Mouse (Mus musculus) R1 (cell line): Measurements from ENCODE around the gene Abhd6.

ENCODE experiments used
- DNase-seq: peaks from one replicate; pipeline ENCODE4 v3.0.0-alpha.2; 2018; ENCODE audit warnings: low read depth, low spot score

The Abhd6 gene

GRCm38 (mm10) chr14:8062076-8062475 is 59.4 kb downstream of the Abhd6 start:
- DNase-seq, result peak; percentile 86

- DNase-seq, result no peak
These were observed 60.0 kb downstream of the Abhd6 start for GRCm38 (mm10) chr14:8062537-8063301.

- DNase-seq, result no peak
These were observed 61.4 kb downstream of the Abhd6 start for GRCm38 (mm10) chr14:8063835-8064785.

- peak; percentile 98 for DNase-seq
These were observed 77.5 kb downstream of the Abhd6 start, which contains the start of gene Rpp14 for GRCm38 (mm10) chr14:8080165-8080679. Gene Rpp14 (plus strand): TSS chr14:8080367.

- peak; percentile 64 for DNase-seq
These were observed 78.0 kb downstream of the Abhd6 start for GRCm38 (mm10) chr14:8080718-8081117.

- peak; percentile 27 for DNase-seq
These were observed 80.2 kb downstream of the Abhd6 start for GRCm38 (mm10) chr14:8082949-8083348.

GRCm38 (mm10) chr14:8089016-8089415 is 86.3 kb downstream of the Abhd6 start:
- DNase-seq, result no peak

GRCm38 (mm10) chr14:8092573-8092972 is 89.9 kb downstream of the Abhd6 start:
- peak; percentile 55 for DNase-seq

- DNase-seq, result no peak
These were observed 90.7 kb downstream of the Abhd6 start for GRCm38 (mm10) chr14:8093427-8093826.

GRCm38 (mm10) chr14:8094931-8095561 is 92.3 kb downstream of the Abhd6 start:
- no peak for DNase-seq

- no peak for DNase-seq
These were observed 92.9 kb downstream of the Abhd6 start for GRCm38 (mm10) chr14:8095562-8095950.

- peak; percentile 81 for DNase-seq
These were observed 95.4 kb downstream of the Abhd6 start, which contains the start of gene Pxk for GRCm38 (mm10) chr14:8097978-8098686. Gene Pxk (plus strand): TSS chr14:8098211.

GRCm38 (mm10) chr14:8098687-8098995 is 95.9 kb downstream of the Abhd6 start:
- peak; percentile 65 for DNase-seq

GRCm38 (mm10) chr14:8099561-8100021 is 96.9 kb downstream of the Abhd6 start:
- no peak for DNase-seq

GRCm38 (mm10) chr14:8101886-8102285 is 99.2 kb downstream of the Abhd6 start:
- no peak for DNase-seq

GRCm38 (mm10) chr14:8102676-8103075 is 100.0 kb downstream of the Abhd6 start:
- no peak for DNase-seq
